Mouse (Mus musculus) MEL (cell line): ENCODE data around the gene Speg.

ENCODE experiments used
- BHLHE40 ChIP-seq: IDR thresholded peaks from 2 replicates; pipeline ENCODE4 v1.6.1; 2012; ENCODE audit warnings: low read depth, mild to moderate bottlenecking, inconsistent platforms, low read length, improper control_type of control experiment, borderline replicate concordance
- CTCF ChIP-seq, 3 experiments: IDR thresholded peaks in 2 of 3; conservative IDR thresholded peaks in 1 of 3; 2 replicates each; pipeline ENCODE4 v1.5.1; 2011 to 2012; ENCODE audit warnings: low read length in 3 of 3, low read depth in 2 of 3, mild to moderate bottlenecking in 2 of 3, improper control_type of control experiment in 1 of 3, inconsistent platforms in 1 of 3, mixed read lengths in 1 of 3, moderate library complexity in 1 of 3; ENCODE audit not compliant: control insufficient read depth in 1 of 3, insufficient read depth in 1 of 3, poor library complexity in 1 of 3, severe bottlenecking in 1 of 3
- ETS1 ChIP-seq: IDR thresholded peaks from 2 replicates; pipeline ENCODE4 v1.6.1; 2012; ENCODE audit warnings: low read depth, mild to moderate bottlenecking, inconsistent platforms, low read length, improper control_type of control experiment, moderate library complexity
- GATA1 ChIP-seq: IDR thresholded peaks from 2 replicates; pipeline ENCODE4 v1.6.1; 2011; ENCODE audit warnings: low read depth, low read length, improper control_type of control experiment
- KAT2A ChIP-seq: conservative IDR thresholded peaks from 2 replicates; pipeline ENCODE4 v1.6.1; 2012; ENCODE audit warnings: low read depth, low read length, improper control_type of control experiment, inconsistent platforms
- MAFK ChIP-seq: IDR thresholded peaks from 2 replicates; pipeline ENCODE4 v1.6.1; 2011; ENCODE audit warnings: low read depth, mild to moderate bottlenecking, low read length, improper control_type of control experiment, borderline replicate concordance
- MYB ChIP-seq: IDR thresholded peaks from 2 replicates; pipeline ENCODE4 v1.6.1; 2011; ENCODE audit warnings: mild to moderate bottlenecking, low read depth, low read length, improper control_type of control experiment
- NELFE ChIP-seq: IDR thresholded peaks from 2 replicates; pipeline ENCODE4 v1.6.1; 2011; ENCODE audit warnings: low read depth, low read length, improper control_type of control experiment
- NRF1 ChIP-seq: IDR thresholded peaks from 2 replicates; pipeline ENCODE4 v1.6.1; 2014; ENCODE audit warnings: low read depth, mild to moderate bottlenecking, inconsistent platforms, low read length, improper control_type of control experiment, moderate library complexity; ENCODE audit not compliant: poor library complexity, insufficient read depth, severe bottlenecking
- POLR2A ChIP-seq, 2 experiments: IDR thresholded peaks; 2 replicates each; pipeline ENCODE4 v1.6.1; 2011 to 2012; ENCODE audit warnings: low read length in 2 of 2, mild to moderate bottlenecking in 2 of 2, control low read depth in 1 of 2, improper control_type of control experiment in 1 of 2, low read depth in 1 of 2, moderate library complexity in 1 of 2; ENCODE audit not compliant: control insufficient read depth in 1 of 2, insufficient read depth in 1 of 2, poor library complexity in 1 of 2
- POLR2AphosphoS2 ChIP-seq: IDR thresholded peaks from 2 replicates; pipeline ENCODE4 v1.6.1; 2011; ENCODE audit warnings: low read length, improper control_type of control experiment
- TAL1 ChIP-seq: IDR thresholded peaks from 2 replicates; pipeline ENCODE4 v1.6.1; 2012; ENCODE audit warnings: mild to moderate bottlenecking, inconsistent platforms, low read length, moderate library complexity, mixed read lengths
- USF1 ChIP-seq: IDR thresholded peaks from 2 replicates; pipeline ENCODE4 v1.6.1; 2014; ENCODE audit warnings: low read depth, mild to moderate bottlenecking, inconsistent platforms, low read length, improper control_type of control experiment, moderate library complexity
- ZMIZ1 ChIP-seq: IDR thresholded peaks from 2 replicates; pipeline ENCODE4 v1.6.1; 2012; ENCODE audit warnings: low read depth, mild to moderate bottlenecking, inconsistent platforms, low read length, improper control_type of control experiment, moderate library complexity

GRCm38 (mm10) chr1:75361123-75361522 lies 14.0 kb upstream of the Speg start:
- no peak for TF ChIP-seq POLR2A (IDR thresholded peaks at IDR 0.05; ENCODE audit: control insufficient read depth in 1 of 2, insufficient read depth in 1 of 2, low read depth in 1 of 2, low read length in 2 of 2, poor library complexity in 1 of 2)
- no peak for TF ChIP-seq CTCF (IDR thresholded peaks at IDR 0.05 in 2 of 3, conservative IDR thresholded peaks at IDR 0.05 in 1 of 3; ENCODE audit: control insufficient read depth in 1 of 3, insufficient read depth in 1 of 3, low read depth in 2 of 3, low read length in 3 of 3, poor library complexity in 1 of 3, severe bottlenecking in 1 of 3)
- TF ChIP-seq BHLHE40: no peak
- no peak for TF ChIP-seq GATA1
- no peak for TF ChIP-seq NRF1
- TF ChIP-seq ZMIZ1: no peak
- no peak for TF ChIP-seq POLR2AphosphoS2
- TF ChIP-seq ETS1: no peak
- no peak for TF ChIP-seq TAL1
- TF ChIP-seq KAT2A: no peak
- TF ChIP-seq MAFK: no peak
- TF ChIP-seq MYB: no peak
- TF ChIP-seq USF1: no peak
- no peak for TF ChIP-seq NELFE
